Mouse (Mus musculus): ENCODE results near the gene Lbx1. TPM values are rescaled to one million over a fixed set of nuclear protein-coding genes. Genes with fewer than 3 reads are reported as not detected.

Gene Lbx1
- polyA plus RNA-seq, 1 experiment from 2014 or later: 3.9 TPM

GRCm38 (mm10) chr19:45207153-45207552 is 28.5 kb downstream of the Lbx1 start:
- H3K9me3 ChIP-seq (replicated peaks): peaks cover 9% of the 10 kb centered on the region; the same call in 1 of the 2 replicates
- H3K4me3 ChIP-seq: no peak overlapping the region
- no peak for DNase-seq (ENCODE audit: low spot score)
- H3K4me1 ChIP-seq: peaks cover 10% of the 10 kb centered on the region
- peaks cover 41% of the 10 kb centered on the region for H3K27me3 ChIP-seq (ENCODE audit: low read depth, poor library complexity, severe bottlenecking)
- no peak overlapping the region for H3K27ac ChIP-seq
- no peaks in the 10 kb centered on the region for H3K36me3 ChIP-seq
- 97% methylated on average over 15 of the region's 15 CpGs for WGBS

DNA sequence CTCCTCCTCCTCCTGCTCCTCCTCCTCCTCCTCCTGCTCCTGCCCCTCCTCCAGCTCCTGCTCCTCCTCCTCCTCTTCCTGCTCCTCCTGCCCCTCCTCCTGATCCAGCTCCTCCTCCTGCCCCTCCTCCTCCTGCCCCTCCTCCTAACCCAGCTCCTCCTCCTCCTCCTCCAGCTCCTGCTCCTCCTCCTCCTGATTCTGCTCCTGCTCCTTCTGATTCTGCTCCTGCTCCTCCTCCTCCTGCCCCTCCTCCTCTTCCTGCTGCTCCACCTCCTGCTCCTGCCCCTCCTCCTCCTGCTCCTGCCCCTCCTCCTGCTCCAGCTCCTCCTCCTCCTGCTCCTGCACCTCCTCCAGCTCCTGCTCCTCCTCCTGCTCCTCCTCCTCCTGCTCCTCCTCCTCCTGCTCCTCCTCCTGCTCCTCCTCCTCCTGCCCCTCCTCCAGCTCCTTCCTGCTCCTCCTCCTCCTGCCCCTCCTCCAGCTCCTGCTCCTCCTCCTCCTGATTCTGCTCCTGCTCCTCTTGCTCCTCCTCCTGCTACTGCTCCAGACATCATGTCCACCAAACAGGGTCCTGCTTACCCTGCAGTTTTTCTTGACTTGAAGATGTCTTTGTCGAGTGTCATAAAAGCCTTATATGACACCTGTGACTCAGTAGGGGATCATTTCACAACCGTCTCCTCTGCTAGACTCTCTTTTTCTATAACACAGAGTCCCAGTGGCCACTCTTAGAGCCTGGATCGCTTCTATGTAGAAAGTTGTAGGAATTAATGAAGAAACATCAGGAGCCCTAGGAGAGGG is 30.1 kb downstream of the Lbx1 start:
- Histone ChIP-seq H3K27me3 (ENCODE audit: low read depth, poor library complexity, severe bottlenecking) (peaks cover 41% of the 10 kb centered on the region), H3K9me3 (replicated peaks) (peaks cover 9% of the 10 kb centered on the region; the same call in 1 of the 2 replicates), H3K4me1 (peaks cover 10% of the 10 kb centered on the region), H3K4me3 (no peak overlapping the region), H3K36me3 (no peaks in the 10 kb centered on the region), H3K27ac (no peak overlapping the region)
- WGBS: 82% methylated on average over 3 of the region's 3 CpGs
- no peak for DNase-seq (ENCODE audit: low spot score)

DNA sequence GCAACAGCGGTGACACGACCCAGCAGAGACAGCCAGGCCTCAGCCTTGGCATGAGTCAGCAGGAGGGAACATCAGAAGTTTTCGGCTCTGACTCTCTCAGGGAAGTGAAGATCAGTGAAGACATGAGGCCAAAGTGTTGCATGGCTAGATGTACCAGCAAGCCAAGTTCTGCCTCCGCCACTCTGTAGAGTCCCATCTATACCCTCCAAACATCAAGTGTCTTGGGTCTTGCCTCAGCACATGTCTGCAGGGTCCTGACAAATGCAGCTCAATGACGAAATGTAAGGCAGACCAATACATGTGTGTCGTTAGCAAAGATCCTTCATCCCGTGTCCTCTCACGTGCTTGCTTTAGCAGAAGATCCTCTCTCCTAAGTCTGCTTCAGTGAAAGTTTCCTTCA is 38.6 kb downstream of the Lbx1 start:
- Histone ChIP-seq H3K27ac (no peak overlapping the region), H3K36me3 (no peaks in the 10 kb centered on the region), H3K27me3 (ENCODE audit: low read depth, poor library complexity, severe bottlenecking) (no peaks in the 10 kb centered on the region), H3K4me1 (no peaks in the 10 kb centered on the region), H3K4me3 (no peak overlapping the region), H3K9me3 (replicated peaks) (peaks cover 6% of the 10 kb centered on the region)
- WGBS: 91% methylated on average over 8 of the region's 8 CpGs
- no peak for DNase-seq (ENCODE audit: low spot score)

- Histone ChIP-seq H3K4me1 (no peaks in the 10 kb centered on the region), H3K4me3 (no peak overlapping the region), H3K27me3 (ENCODE audit: low read depth, poor library complexity, severe bottlenecking) (no peaks in the 10 kb centered on the region), H3K27ac (no peak overlapping the region), H3K36me3 (no peaks in the 10 kb centered on the region), H3K9me3 (replicated peaks) (peaks cover 6% of the 10 kb centered on the region)
- 46% methylated on average over 4 of the region's 4 CpGs for WGBS
- no peak for DNase-seq (ENCODE audit: low spot score)
Measured at GRCm38 (mm10) chr19:45194651-45195050, 41.0 kb downstream of the Lbx1 start.

Other genes with a start within 250 kb of the Lbx1 start
- 3.4 and 5.4 TPM in 2 replicates for gene Sema4g, start 246.7 kb downstream of the Lbx1 start, polyA plus RNA-seq (2016; fragmentation: Nextera tagmentation; extraction: Ambion mirVana)
- gene Twnk, start 230.1 kb downstream of the Lbx1 start, polyA plus RNA-seq (2016; fragmentation: Nextera tagmentation; extraction: Ambion mirVana): 39.2 and 45.4 TPM in 2 replicates
- 69.8 and 75.3 TPM in 2 replicates for gene Mrpl43, start 229.4 kb downstream of the Lbx1 start, polyA plus RNA-seq (2016; fragmentation: Nextera tagmentation; extraction: Ambion mirVana)
- gene Lzts2, start 221.4 kb downstream of the Lbx1 start, polyA plus RNA-seq (2016; fragmentation: Nextera tagmentation; extraction: Ambion mirVana): 87.5 and 90.8 TPM in 2 replicates
- gene Pdzd7, start 190.1 kb downstream of the Lbx1 start, polyA plus RNA-seq (2016; fragmentation: Nextera tagmentation; extraction: Ambion mirVana): 0.20 and 0.28 TPM in 2 replicates
- 4.6 and 8.4 TPM in 2 replicates for gene Sfxn3, start 188.3 kb downstream of the Lbx1 start, polyA plus RNA-seq (2016; fragmentation: Nextera tagmentation; extraction: Ambion mirVana)
- 1.0 and 1.5 TPM in 2 replicates for gene Kazald1, start 160.6 kb downstream of the Lbx1 start, polyA plus RNA-seq (2016; fragmentation: Nextera tagmentation; extraction: Ambion mirVana)
- gene Tlx1, start 85.1 kb downstream of the Lbx1 start, polyA plus RNA-seq (2016; fragmentation: Nextera tagmentation; extraction: Ambion mirVana): 0.15 and 0.36 TPM in 2 replicates
- 45.0 and 53.4 TPM in 2 replicates for gene Btrc, start 127.9 kb upstream of the Lbx1 start, polyA plus RNA-seq (2016; fragmentation: Nextera tagmentation; extraction: Ambion mirVana)